Mouse (Mus musculus): Measurements from ENCODE around the gene S1pr3.

The S1pr3 gene

DNA sequence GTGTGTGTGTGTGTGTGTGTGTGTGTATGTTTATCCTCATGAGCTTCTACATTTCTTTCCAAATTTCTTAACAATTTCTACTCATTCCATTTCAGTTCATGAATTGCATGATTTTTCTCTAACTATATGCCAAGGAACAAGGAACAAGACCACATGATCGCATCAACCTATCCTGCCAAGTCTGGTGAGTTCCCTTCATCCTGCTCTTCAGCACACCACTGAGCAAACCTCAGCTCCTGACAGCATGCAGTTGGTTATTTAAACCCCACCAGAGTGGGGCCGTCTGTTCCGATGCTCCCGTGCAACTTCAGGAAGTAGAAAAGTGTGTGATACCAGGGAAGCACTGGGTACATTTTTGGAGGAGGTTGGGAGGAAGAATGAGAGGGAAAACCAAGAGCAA lies 38.1 kb downstream of the S1pr3 start:
- DNase-seq (ENCODE audit: low read depth, low spot score), result no peak

DNA sequence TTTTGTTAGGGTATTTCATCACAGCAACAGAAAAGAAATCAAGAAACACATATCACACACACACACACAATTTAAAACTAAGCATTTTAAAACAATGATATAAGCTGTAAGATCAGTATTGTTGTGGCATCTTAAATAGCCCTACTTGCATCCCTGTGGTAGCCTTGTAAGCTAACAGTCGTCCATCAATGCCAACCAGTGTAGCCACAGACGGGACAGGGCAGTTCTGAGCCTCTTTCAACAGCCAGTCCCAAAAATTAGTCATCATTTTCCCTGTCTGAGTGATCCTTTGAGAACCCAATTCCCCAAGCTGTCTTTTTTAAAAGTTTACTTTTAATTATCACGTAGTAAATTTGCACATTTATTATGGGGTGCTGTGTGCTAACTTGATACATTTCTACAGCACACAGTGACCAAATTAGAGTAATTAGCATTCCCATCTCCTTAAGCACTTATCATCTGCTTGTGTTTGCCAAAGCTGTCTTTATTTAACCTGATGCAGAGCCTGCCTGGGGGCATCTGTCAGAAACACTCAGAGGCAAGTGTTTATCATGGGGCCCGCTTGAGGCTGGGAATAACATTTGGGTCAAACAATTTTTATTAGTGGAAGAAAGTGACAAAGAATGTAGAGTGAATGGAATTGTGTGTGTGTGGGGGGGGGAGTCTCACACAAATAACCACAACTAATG lies 47.9 kb downstream of the S1pr3 start:
- no peak for DNase-seq (ENCODE audit: low read depth, low spot score)

GRCm38 (mm10) chr13:51464294-51464693 lies 55.9 kb downstream of the S1pr3 start:
- DNase-seq (ENCODE audit: low read depth, low spot score), result no peak

DNA sequence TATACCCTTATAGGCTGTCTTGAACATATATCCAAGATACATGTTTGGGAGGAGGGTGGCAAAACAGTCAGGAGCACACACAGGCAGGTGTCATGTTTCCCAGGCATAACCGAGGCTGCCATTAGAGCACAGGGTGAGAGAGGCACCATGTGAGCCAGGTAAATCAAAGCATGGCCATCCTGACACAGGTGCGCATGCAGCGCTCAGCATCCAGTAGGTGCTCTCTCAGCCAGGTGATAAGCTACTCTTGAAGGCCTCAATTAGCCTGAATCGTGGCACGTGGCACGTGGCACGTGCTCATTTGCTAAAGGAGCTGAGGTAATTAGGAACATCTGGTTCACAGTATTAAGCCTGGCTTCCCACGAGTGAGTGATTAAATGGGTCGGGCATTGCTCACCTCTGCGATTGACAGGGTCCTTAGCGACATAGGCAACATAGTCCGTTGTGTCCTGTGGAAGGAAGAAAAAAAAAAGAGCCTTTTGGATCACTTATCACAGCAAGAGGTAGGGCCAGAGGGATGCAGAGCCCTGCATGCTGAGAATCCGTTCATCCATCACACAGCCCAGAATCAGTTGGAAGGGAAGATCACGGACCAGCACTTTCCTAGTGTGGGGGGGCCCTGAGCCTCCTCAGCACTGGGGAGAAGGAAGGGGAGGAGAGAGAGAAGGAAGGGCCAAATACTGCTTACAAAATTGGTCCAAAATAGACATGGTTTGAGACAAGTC lies 57.8 kb downstream of the S1pr3 start:
- no peak for DNase-seq (ENCODE audit: low read depth, low spot score)

- no peak for DNase-seq (ENCODE audit: low read depth, low spot score)
These were observed 60.3 kb downstream of the S1pr3 start for GRCm38 (mm10) chr13:51468697-51469250.
